Mouse (Mus musculus): ENCODE measurements around the gene Cyp51.
"Not testable (repeated sequence)": the region's sequence is repeated elsewhere in the genome, so short reads cannot be mapped to it uniquely, and the experiment has no call there.

The Cyp51 gene

GRCm38 (mm10) chr5:4104341-4105040 is at the start of gene Cyp51:
Cyp51 (minus strand) TSS chr5:4104746.
- DNase-seq (ENCODE audit: low spot score in 2 of 2): peak; percentile 94 to 96

- no peak for DNase-seq (ENCODE audit: low spot score in 2 of 2)
These were observed 8.1 kb upstream of the Cyp51 start for GRCm38 (mm10) chr5:4112570-4113098.

GRCm38 (mm10) chr5:4107056-4107455 is 2.5 kb upstream of the Cyp51 start:
- not testable (repeated sequence) for DNase-seq (ENCODE audit: low spot score in 2 of 2)

GRCm38 (mm10) chr5:4105651-4106186 is 1.2 kb upstream of the Cyp51 start:
- DNase-seq (ENCODE audit: low spot score in 2 of 2): no peak

GRCm38 (mm10) chr5:4103626-4104340 is 763 bp downstream of the Cyp51 start:
- no peak for DNase-seq (ENCODE audit: low spot score in 2 of 2)

- DNase-seq (ENCODE audit: low spot score in 2 of 2): no peak
These were observed 2.8 kb downstream of the Cyp51 start for GRCm38 (mm10) chr5:4101770-4102169.

- DNase-seq (ENCODE audit: low spot score in 2 of 2): no peak
These were observed 3.5 kb downstream of the Cyp51 start for GRCm38 (mm10) chr5:4101031-4101430.

GRCm38 (mm10) chr5:4094471-4094870 is 10.1 kb downstream of the Cyp51 start:
- no peak for DNase-seq (ENCODE audit: low spot score in 2 of 2)

GRCm38 (mm10) chr5:4088190-4088589 is 16.4 kb downstream of the Cyp51 start:
- no peak for DNase-seq (ENCODE audit: low spot score in 2 of 2)

GRCm38 (mm10) chr5:4086309-4086708 is 18.2 kb downstream of the Cyp51 start:
- DNase-seq (ENCODE audit: low spot score in 2 of 2): no peak

GRCm38 (mm10) chr5:4084948-4085347 is 19.6 kb downstream of the Cyp51 start:
- DNase-seq (ENCODE audit: low spot score in 2 of 2): no peak

GRCm38 (mm10) chr5:4081513-4081912 is 23.0 kb downstream of the Cyp51 start:
- no peak for DNase-seq (ENCODE audit: low spot score in 2 of 2)

GRCm38 (mm10) chr5:4080861-4081260 is 23.7 kb downstream of the Cyp51 start:
- no peak for DNase-seq (ENCODE audit: low spot score in 2 of 2)

GRCm38 (mm10) chr5:4079086-4079485 is 25.5 kb downstream of the Cyp51 start:
- no peak for DNase-seq (ENCODE audit: low spot score in 2 of 2)

- DNase-seq (ENCODE audit: low spot score in 2 of 2): no peak
These were observed 37.3 kb downstream of the Cyp51 start for GRCm38 (mm10) chr5:4067203-4067602.

GRCm38 (mm10) chr5:4066476-4067115 is 38.0 kb downstream of the Cyp51 start:
- DNase-seq (ENCODE audit: low spot score in 2 of 2): no peak

GRCm38 (mm10) chr5:4060313-4060712 is 44.2 kb downstream of the Cyp51 start:
- DNase-seq (ENCODE audit: low spot score in 2 of 2): no peak

GRCm38 (mm10) chr5:4040922-4041321 is 63.6 kb downstream of the Cyp51 start:
- DNase-seq (ENCODE audit: low spot score in 2 of 2): no peak

GRCm38 (mm10) chr5:4040372-4040771 is 64.2 kb downstream of the Cyp51 start:
- no peak for DNase-seq (ENCODE audit: low spot score in 2 of 2)

- no peak for DNase-seq (ENCODE audit: low spot score in 2 of 2)
These were observed 65.2 kb downstream of the Cyp51 start for GRCm38 (mm10) chr5:4039351-4039750.

GRCm38 (mm10) chr5:4036686-4037085 is 67.9 kb downstream of the Cyp51 start:
- no peak for DNase-seq (ENCODE audit: low spot score in 2 of 2)

GRCm38 (mm10) chr5:4031846-4032245 is 72.7 kb downstream of the Cyp51 start:
- no peak for DNase-seq (ENCODE audit: low spot score in 2 of 2)

All from right cerebral cortex, postnatal 10 days (tissue).